Mouse (Mus musculus) kidney, adult 18-20 months (tissue): ENCODE data around the gene Ovgp1.
"Not testable (repeated sequence)": the region's sequence is repeated elsewhere in the genome, so short reads cannot be mapped to it uniquely, and the experiment has no call there.

ENCODE experiments used
- DNase-seq: peaks from one replicate; pipeline ENCODE4 v3.0.0; 2021

Gene Ovgp1

GRCm38 (mm10) chr3:106000707-106001375 lies 27.3 kb downstream of the Ovgp1 start:
- DNase-seq, result no peak

DNA sequence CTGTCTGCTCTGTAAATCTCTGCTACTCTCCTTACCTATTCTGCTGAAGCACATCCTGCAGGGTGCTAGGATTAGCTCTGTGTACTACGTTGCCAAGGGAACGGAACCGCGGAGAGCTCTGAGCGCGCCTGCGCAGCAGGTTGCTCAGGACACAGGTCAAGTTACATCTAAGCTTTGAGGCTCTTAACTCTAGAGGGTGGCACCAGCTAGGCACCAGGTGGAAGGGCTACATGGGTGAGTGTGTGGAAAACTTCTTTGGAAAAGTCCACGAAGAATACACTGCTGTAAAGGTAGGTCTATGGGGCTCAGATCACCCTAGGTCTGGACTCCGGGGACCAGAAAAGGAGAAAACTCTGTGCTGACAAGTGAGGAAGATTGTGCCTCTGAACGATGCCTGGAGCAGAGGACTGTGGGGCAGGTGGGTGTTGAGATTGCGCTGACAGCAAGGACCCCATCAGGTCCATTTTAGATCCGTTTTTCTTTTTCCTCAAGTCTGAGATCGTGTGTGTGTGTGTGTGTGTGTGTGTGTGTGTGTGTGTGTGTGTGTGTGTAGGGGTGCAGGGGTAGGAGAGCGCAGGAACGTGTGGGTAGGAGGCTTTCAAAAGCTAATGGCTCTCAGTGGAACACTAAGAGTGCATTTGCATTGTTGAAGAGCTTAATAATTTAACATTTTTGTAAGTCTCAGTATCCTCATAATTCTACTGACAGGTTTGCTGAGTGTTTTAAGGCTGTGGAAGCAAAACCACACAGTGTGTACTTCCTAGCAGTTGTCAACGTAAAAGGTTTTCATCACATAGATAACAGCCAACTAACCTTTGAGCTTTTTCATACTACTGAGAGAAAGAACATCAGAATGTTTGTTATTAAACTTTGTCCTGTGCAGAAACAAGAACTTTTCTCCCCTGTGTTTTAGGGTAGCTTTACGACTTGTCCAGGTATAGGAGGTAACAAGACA lies 28.2 kb downstream of the Ovgp1 start:
- DNase-seq, result peak; percentile 13

DNA sequence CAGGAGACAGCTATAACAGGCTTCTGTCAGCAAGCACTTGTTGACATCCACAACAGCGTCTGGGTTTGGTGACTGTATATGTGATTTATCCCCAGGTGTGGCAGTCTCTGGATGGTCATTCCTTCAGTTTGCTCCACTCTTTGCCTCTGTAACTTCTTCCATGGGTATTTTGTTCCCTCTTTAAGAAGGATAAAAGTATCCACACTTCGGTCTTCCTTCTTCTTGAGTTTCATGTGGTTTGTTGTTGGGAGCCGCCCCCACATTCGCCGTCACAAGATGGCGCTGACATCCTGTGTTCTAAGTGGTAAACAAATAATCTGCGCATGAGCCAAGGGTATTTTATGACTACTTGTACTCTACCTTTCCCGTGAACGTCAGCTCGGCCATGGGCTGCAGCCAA lies 29.8 kb downstream of the Ovgp1 start:
- not testable (repeated sequence) for DNase-seq

- no peak for DNase-seq
Measured at GRCm38 (mm10) chr3:106014546-106014945, 41.0 kb downstream of the Ovgp1 start, which contains the start of gene Pifo. Pifo (minus strand) TSS chr3:106014646.

- DNase-seq, result no peak
Measured at GRCm38 (mm10) chr3:106021840-106022239, 48.3 kb downstream of the Ovgp1 start.

- DNase-seq, result no peak
Measured at GRCm38 (mm10) chr3:106024135-106024534, 50.6 kb downstream of the Ovgp1 start.

DNA sequence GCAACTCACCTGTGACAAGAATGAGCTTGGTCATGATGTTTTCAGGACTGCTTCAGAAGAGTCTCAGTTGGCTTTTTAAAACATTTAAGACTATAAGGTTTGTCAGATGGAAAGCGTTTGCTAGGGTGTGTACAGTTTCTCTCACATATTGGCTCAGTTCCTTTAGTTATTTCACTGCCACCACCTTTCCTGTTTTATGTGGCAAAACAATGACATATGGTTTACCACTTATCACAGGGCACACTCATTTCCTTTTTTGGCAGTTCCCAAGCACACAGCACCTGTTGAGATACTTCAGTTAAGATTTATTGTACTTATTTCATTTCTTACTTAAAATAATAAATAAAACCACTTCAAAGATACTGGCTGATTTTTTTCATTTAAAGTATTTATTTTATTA lies 59.3 kb downstream of the Ovgp1 start, which contains the start of gene Chil5:
TSS of gene Chil5 (minus strand) at position 34 of the 400 bp plus-strand sequence.
- no peak for DNase-seq
